Mouse (Mus musculus) liver, adult 10 weeks (tissue): ENCODE results near the gene Gm14743. TPM values are rescaled to one million over a fixed set of nuclear protein-coding genes. Genes with fewer than 3 reads are reported as not detected.

ENCODE experiments used
- polyA plus RNA-seq: library from polyadenylated mRNA; stranded (reverse); fragments of 350-450 nt; fragmentation: Illumina TruSeq; extraction: RNeasy Lipid Tissue Mini Kit (QIAGEN cat#74804); gene quantifications from one replicate; pipeline ENCODE4 v1.2.3, GENCODE M21; 2014; ENCODE audit warnings: low read depth, low replicate concordance

Gene Gm14743
- polyA plus RNA-seq, result not detected

DNA sequence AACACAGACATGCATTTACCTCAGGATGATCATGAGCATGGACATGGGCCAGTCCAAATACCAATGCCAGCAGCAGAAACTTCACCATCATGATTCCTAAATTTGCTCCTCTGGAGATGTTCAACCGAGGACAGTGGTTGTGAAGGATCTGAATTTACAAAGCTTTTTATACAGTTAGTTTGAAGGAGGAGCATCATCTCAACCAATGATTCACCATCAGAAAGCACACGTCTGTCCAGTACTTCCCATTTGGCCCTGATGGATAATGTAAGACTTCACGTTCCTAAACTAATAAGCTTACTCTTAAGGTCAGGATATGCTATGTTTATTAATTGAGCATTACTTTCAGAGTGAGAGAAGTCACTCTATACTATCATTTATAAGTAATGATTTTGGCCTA is at the start of gene Gm14743:
Gene Gm14743 (minus strand): TSS at position 101 of the 400 bp plus-strand sequence.

Other genes with a start within 250 kb of the Gm14743 start
- not detected for gene Obp1a, start 154.5 kb downstream of the Gm14743 start, polyA plus RNA-seq
- gene Gm5938, start 120.5 kb downstream of the Gm14743 start, polyA plus RNA-seq, result not detected
- gene Obp1b, start 59.1 kb downstream of the Gm14743 start, polyA plus RNA-seq, result not detected
- gene 4930480E11Rik, start 123.7 kb upstream of the Gm14743 start, polyA plus RNA-seq, result not detected